Mouse (Mus musculus) hindbrain, embryonic 10.5 days (tissue): Measurements from ENCODE around the gene Bcl11b. TPM values are rescaled to one million over a fixed set of nuclear protein-coding genes. Genes with fewer than 3 reads are reported as not detected.

Experiments
- DNase-seq: peaks from one replicate; pipeline ENCODE4 v3.0.0-alpha.2; 2017; ENCODE audit warnings: low spot score
- H3K27ac ChIP-seq: fragments of 300-500 bp; sonication (generic); 2 replicates; pipeline ENCODE4 v1.5.1; 2016; ENCODE audit warnings: mild to moderate bottlenecking, moderate library complexity
- H3K27me3 ChIP-seq: fragments of 300-500 bp; sonication (generic); 2 replicates; pipeline ENCODE4 v1.6.1; 2016; ENCODE audit warnings: mild to moderate bottlenecking; ENCODE audit not compliant: poor library complexity, insufficient read depth, severe bottlenecking
- H3K36me3 ChIP-seq: fragments of 300-500 bp; sonication (generic); 2 replicates; pipeline ENCODE4 v1.6.1; 2016; ENCODE audit warnings: mild to moderate bottlenecking, moderate library complexity
- H3K4me1 ChIP-seq: fragments of 300-500 bp; sonication (generic); replicated peaks from 2 replicates; pipeline ENCODE4 v1.6.1; 2016; ENCODE audit warnings: mild to moderate bottlenecking
- H3K4me3 ChIP-seq: fragments of 300-500 bp; sonication (generic); 2 replicates; pipeline ENCODE4 v1.5.1; 2016; ENCODE audit warnings: mild to moderate bottlenecking, moderate library complexity
- H3K9me3 ChIP-seq: fragments of 300-500 bp; sonication (generic); 2 replicates; pipeline ENCODE4 v1.6.1; 2016; ENCODE audit warnings: mild to moderate bottlenecking, moderate library complexity
- WGBS: fragments of 180-500 bp; shearing (Covaris S2); methylation state at CpG from one replicate; pipeline ENCODE4 v1.1.7; 2016; 5-methylcytosine and 5-hydroxymethylcytosine counted together
- polyA plus RNA-seq: library from polyadenylated mRNA; unstranded; fragments of >200 nt; fragmentation: Nextera tagmentation; extraction: Ambion mirVana; gene quantifications from 2 replicates; pipeline ENCODE4 v1.2.1, GENCODE M21; 2016

Bcl11b gene
- 3.0 and 3.3 TPM in 2 replicates for polyA plus RNA-seq

DNA sequence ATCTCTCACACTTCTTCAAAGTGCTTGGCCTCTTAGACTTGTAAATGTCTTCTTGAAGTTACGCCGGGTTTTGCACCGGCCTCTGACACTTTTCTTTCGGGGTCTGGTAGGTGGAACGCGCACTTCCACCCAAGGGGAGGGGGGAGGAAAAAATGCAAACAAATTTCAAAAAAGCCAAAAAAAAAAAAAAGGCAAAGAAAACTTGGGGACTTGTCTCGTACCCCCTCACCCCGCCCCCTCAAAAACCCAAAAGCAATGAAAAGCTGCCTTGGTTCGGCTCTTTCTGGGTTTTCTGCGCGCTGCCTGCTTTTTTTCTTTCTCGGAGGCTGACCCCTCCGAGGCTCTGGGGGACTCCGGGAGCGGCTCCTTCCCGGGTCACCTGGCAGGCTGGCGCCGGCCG lies at the start of gene Bcl11b:
Gene Bcl11b, minus strand, starts transcription at position 120 of the 400 bp plus-strand sequence.
- Histone ChIP-seq H3K9me3 (no peaks in the 10 kb centered on the region), H3K4me1 (peaks cover 51% of the 10 kb centered on the region), H3K36me3 (no peaks in the 10 kb centered on the region), H3K27ac (peak within 1 kb of the TSS; percentile 95), H3K27me3 (peaks cover 90% of the 10 kb centered on the region), H3K4me3 (peak within 1 kb of the TSS; percentile 69)
- DNase-seq: no peak
- under 1% methylated on average over 19 of the region's 19 CpGs for WGBS

DNA sequence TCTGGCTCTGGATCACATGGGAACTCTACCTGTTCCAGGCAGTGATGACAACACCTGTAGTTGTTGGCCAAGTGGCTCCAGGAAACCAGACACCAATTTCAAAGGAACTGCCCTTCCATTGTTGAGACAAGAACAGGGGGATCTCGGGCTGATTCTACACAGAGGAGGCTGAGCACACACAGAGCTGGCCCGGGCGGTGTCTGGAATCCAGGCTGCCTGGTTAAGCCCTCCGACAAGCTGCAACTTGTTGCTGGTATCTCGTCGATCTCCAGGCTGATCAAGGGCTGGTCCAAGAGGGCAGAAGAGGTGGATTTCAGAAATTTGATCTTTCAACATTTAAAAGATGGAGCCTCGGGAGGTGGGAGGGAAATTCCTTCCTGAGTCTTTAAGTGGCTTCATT lies 47.6 kb upstream of the Bcl11b start:
- Histone ChIP-seq H3K27me3 (no peaks in the 10 kb centered on the region), H3K4me1 (0 out of 2 replicates have a peak, but pooled peaks cover 14% of the 10 kb centered on the region), H3K36me3 (no peaks in the 10 kb centered on the region), H3K27ac (no peak overlapping the region), H3K4me3 (no peak overlapping the region), H3K9me3 (no peaks in the 10 kb centered on the region)
- no peak for DNase-seq
- WGBS: 75% methylated on average over 7 of the region's 7 CpGs

DNA sequence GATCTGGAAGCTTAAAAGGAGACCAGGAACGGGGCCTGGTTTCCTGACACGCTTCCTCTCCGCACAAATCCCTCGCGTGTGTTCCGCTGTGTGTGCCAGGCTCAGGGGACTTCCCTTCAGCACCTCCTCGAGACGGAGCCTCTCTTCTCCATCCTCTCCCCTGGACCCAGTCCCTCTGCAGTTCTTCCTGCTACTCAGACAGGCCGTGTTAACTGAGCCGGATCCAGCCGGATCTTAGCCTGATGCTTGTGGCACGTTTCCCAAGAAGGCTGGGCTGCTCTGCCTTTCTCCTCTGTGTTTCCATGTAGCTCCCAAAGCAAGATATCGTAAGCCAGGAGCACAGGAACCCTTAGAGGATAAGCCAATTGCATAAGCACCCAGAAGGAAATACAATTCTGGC lies 46.2 kb upstream of the Bcl11b start:
- H3K9me3 ChIP-seq: no peaks in the 10 kb centered on the region

DNA sequence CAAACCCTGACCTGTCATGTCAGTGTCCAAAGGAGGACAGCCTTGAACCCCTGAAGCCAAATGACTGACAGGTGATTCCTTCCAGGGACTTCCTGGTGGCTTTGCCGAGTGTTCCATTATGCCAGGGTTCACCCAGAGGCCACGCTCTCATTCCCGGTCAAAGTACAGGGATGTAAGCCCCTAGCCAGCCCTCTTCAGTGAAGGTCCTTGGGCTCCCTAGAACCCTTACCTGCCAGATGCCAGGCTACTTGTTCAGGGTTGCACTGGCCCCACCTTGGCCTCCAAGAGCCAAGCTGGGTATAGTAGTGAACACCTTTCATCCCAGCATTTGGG lies 38.8 kb upstream of the Bcl11b start:
- H3K4me3 ChIP-seq: no peak overlapping the region
- DNase-seq: no peak
- no peaks in the 10 kb centered on the region for H3K36me3 ChIP-seq
- H3K4me1 ChIP-seq: peaks cover 17% of the 10 kb centered on the region
- H3K27me3 ChIP-seq: peaks cover 3% of the 10 kb centered on the region; the same call in 1 of the 2 replicates
- WGBS: 69% methylated on average over 3 of the region's 3 CpGs
- no peaks in the 10 kb centered on the region for H3K9me3 ChIP-seq
- no peak overlapping the region for H3K27ac ChIP-seq

More for the DNA sequence above, 46.2 kb upstream of the Bcl11b start:
- 85% methylated on average over 13 of the region's 13 CpGs for WGBS
- Histone ChIP-seq H3K36me3 (no peaks in the 10 kb centered on the region), H3K27ac (no peak overlapping the region), H3K4me1 (0 out of 2 replicates have a peak, but pooled peaks cover 9% of the 10 kb centered on the region), H3K27me3 (no peaks in the 10 kb centered on the region), H3K4me3 (no peak overlapping the region)
- DNase-seq: no peak

DNA sequence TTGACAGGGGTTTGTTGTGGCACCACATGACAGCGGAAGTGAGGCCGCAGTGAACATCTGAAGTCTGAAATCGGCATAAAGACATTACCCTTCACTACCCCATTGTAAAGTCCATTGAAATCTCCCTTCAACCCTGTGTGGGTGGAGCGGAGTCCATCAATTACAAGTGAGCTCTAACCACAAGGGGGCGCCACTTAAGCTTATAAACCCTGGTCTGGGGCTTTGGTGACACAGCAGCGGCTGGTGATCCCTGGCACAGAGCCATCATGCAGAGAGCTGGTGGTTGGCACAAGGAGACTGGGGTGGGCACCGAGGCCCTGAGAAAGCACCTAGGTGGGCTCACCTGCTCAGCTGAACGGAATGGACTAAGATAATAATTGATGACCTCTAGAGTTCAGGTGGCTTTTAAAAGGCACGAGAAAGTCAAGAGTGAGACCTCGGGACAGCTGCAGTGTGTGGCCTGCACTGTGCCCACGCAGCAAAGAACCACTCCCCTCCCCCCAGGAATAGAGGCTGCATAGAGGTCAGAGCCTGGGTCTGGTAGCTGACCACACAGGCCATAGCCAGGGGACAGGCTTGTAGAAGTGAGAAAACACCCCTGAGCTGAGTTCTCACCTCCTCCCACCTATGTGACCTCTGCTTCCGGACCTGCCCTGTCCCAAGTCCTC lies 38.3 kb upstream of the Bcl11b start:
- Histone ChIP-seq H3K4me3 (no peak overlapping the region), H3K27ac (no peak overlapping the region), H3K9me3 (no peaks in the 10 kb centered on the region), H3K27me3 (peaks cover 3% of the 10 kb centered on the region; the same call in 1 of the 2 replicates), H3K4me1 (peaks cover 18% of the 10 kb centered on the region), H3K36me3 (no peaks in the 10 kb centered on the region)
- DNase-seq: peak; percentile 82
- WGBS: 46% methylated on average over 12 of the region's 12 CpGs

DNA sequence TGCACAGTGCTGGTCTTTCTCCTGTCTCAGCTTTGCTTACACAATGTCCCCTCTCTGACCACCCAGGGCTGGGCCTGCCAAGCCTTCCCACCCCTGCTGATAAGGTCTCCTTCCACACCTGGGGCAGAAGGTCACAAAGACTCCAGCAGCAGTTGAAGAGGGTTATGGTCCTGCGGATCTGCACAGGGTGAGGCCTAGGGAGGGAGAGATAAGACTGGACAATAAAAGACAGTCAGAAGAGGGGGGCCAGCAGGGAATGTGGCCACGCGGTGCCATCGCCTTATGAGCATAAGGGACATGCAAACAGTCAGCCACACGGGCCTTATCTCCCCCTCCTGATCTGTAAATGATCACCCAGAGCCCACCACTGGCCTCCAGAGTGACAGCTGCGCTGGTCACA lies 34.0 kb upstream of the Bcl11b start:
- H3K4me1 ChIP-seq: peaks cover 25% of the 10 kb centered on the region
- no peak for DNase-seq
- H3K4me3 ChIP-seq: no peak overlapping the region
- H3K9me3 ChIP-seq: no peaks in the 10 kb centered on the region
- no peaks in the 10 kb centered on the region for H3K36me3 ChIP-seq
- no peak overlapping the region for H3K27ac ChIP-seq
- WGBS: 66% methylated on average over 6 of the region's 6 CpGs
- peaks cover 3% of the 10 kb centered on the region; the same call in 1 of the 2 replicates for H3K27me3 ChIP-seq

DNA sequence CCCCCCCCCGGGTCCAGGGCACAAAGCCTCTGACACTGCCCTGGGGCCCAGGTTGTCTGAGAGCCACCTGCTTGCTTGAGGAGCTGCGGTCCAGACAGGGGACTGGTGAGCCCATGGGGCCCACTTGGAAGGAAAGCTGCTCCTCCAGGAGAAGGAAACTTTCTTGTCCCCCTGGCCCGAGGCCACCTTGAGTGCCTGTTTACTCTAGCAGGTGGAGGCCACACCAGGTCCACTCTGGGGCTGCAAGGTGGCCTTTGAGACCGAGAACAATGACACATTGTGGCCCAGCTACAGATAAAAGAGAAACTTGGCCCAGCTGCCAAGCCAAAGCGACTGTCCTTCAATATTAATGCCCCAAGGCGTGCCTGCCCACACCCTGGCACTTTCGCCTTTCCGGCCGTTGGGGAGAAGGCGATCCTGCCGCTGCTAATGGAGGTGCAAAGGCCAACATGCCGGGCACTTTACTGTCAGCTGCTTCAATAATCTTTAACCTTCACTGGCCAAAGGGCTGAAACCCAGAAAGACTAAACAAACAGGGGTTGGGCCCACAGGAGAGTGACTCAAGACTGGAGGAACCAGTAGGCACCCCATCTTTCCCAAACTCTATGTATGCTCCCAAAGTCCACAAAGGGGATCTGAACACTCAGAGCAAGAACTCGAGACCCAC lies 32.1 kb upstream of the Bcl11b start:
- DNase-seq: no peak
- Histone ChIP-seq H3K9me3 (no peaks in the 10 kb centered on the region), H3K27me3 (peaks cover 3% of the 10 kb centered on the region; the same call in 1 of the 2 replicates), H3K36me3 (no peaks in the 10 kb centered on the region), H3K4me3 (no peak overlapping the region), H3K27ac (no peak overlapping the region), H3K4me1 (peaks cover 15% of the 10 kb centered on the region)
- WGBS: 79% methylated on average over 13 of the region's 13 CpGs

DNA sequence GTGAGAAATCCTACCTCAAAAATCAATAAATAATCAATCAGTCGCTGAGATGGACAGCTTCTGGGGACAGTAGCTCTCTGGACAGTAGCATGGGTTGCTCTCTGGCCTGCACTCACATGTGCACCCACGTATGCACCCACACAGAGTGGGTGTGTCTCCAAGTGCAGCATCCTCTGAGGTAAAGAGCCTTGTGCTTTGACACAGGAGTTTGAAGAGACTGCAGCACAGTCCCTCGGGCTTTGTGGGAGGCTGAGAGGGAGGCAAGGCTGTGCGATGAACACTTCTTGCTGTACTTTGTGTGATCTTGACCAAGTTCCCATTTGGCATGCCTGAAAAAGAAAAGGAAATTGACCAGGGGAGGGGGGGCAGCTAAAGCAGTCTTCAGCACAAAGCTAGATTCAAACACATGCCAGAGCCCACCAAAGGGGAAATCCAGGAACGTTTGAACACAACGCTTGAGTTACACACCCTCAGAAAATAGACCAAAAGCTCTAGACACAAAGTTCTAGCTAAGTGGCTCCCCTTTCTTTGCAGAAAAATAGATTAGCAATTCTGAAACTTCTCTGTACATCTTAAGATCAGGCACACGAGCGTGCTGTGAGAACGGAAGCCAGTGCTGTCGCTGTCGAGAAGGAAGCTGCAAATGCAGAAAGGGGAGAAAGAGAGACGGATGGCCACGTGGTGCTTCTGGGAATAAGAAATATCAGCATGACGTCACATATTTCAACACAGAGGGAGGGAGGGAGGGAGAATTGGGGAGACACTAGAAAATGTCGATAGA lies 19.6 kb upstream of the Bcl11b start:
- WGBS: 85% methylated on average over 15 of the region's 15 CpGs
- Histone ChIP-seq H3K4me3 (no peak overlapping the region), H3K9me3 (0 out of 2 replicates have a peak, but pooled peaks cover 3% of the 10 kb centered on the region), H3K4me1 (no peaks in the 10 kb centered on the region), H3K27me3 (no peaks in the 10 kb centered on the region), H3K36me3 (no peaks in the 10 kb centered on the region), H3K27ac (no peak overlapping the region)
- DNase-seq: no peak

DNA sequence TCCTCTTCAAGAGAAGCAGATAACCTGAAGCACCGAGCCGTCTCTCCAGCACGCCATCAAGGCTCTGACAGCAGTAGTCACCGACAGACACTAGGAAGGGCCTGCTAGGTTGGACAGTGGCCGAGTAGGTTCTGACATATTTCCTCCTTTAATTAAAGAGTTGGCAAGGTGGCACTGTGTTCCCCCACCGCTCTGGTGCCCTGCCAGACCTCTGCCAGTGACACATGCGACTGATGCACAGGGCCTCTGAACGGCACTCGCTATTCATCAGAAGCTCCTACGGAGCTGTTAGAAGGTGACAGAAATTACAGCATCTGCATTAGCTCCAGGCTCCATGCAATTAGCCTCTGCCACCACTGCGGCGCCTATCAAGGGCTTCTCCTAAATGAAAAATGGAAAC lies 8.6 kb upstream of the Bcl11b start:
- Histone ChIP-seq H3K4me1 (peaks cover 13% of the 10 kb centered on the region; the same call in 1 of the 2 replicates), H3K9me3 (no peaks in the 10 kb centered on the region), H3K27me3 (peaks cover 39% of the 10 kb centered on the region), H3K36me3 (no peaks in the 10 kb centered on the region), H3K4me3 (no peak overlapping the region), H3K27ac (no peak overlapping the region)
- DNase-seq: no peak
- WGBS: 91% methylated on average over 12 of the region's 12 CpGs

DNA sequence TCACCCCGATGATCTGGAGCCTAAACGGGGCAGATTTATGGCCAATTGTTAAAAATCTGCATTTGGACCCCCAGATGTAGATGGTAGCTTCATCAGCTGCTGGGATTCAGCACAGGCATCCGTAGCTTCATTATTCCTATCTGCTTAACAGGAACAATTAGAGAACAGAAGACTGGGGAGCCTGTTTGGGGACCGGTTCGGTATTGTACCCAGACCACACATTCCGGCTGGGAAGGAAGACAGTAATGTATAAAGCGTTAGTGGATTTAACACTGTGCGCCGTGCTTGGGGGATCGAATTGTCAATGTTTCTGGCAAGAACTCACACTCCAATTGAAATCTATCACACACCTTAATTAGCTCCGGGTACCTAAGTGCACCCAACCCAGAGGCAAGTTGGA lies 6.9 kb upstream of the Bcl11b start:
- Histone ChIP-seq H3K4me3 (no peak overlapping the region), H3K9me3 (no peaks in the 10 kb centered on the region), H3K4me1 (peaks cover 28% of the 10 kb centered on the region), H3K27me3 (peaks cover 56% of the 10 kb centered on the region), H3K27ac (no peak overlapping the region), H3K36me3 (no peaks in the 10 kb centered on the region)
- WGBS: 86% methylated on average over 11 of the region's 11 CpGs
- no peak for DNase-seq

DNA sequence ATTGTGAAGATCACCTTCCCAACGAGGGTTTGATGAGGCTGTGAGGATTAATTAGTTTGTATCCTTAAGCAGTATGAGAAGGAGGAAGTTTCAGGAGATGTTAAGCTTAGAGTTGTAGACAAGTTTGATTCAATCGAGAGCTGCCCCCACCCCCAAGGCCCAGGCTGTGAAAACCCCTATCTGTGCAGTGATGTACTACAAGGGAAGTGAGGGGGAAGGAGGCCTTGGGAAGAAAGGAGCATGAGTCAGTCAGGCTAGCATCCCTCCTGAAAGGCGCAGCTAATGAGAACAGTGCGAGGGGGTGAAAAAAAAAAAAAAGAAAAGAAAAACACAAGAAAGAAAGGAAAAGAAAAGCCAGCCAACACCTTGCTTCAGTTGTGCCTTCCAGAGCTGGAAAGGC lies 5.8 kb upstream of the Bcl11b start:
- Histone ChIP-seq H3K4me1 (peaks cover 37% of the 10 kb centered on the region), H3K27ac (no peak overlapping the region), H3K9me3 (no peaks in the 10 kb centered on the region), H3K36me3 (no peaks in the 10 kb centered on the region), H3K27me3 (peaks cover 68% of the 10 kb centered on the region), H3K4me3 (no peak overlapping the region)
- WGBS: 39% methylated on average over 4 of the region's 4 CpGs
- DNase-seq: no peak

DNA sequence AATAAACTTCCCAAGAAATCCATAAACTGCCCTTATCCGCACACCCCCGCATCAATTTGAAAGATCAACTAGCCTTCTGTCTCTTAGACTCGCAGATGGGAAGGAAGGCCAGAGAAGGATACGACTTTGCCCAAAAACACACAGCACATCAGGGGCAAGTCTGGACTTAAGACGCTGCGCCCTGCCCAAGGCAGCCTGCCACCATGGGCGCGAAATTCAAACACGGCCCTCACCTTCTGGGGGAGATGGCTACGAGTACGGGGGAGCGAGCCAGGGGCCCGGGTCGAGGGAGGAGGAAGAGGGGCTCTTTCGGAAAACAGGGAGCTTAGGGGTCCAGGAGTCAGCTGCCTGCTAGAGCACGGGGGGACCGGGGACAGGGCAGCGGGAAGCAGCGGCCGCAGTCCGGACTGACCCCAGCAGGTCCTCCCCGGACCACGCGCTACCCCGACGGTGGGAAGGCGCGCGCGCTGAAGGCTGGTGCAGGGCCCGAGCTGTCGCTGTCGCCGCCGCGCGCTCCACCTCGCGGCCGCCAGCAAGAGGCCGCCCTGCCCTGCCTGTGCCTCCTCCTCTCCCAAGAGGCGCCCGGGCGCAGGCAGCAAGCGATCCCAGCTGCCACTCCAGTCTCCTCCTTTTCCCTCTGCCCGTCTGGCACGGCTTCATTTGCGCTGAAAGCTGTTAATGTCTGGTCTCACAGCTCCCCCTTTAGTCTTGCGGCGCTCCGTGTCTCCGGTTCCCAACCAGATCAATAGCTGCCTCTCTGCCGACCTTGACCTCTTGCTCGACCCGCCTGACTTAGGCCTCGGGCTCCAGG lies 2.6 kb upstream of the Bcl11b start:
- Histone ChIP-seq H3K4me1 (peaks cover 37% of the 10 kb centered on the region), H3K9me3 (no peaks in the 10 kb centered on the region), H3K27ac (peak overlapping the region; percentile 95), H3K27me3 (peaks cover 89% of the 10 kb centered on the region), H3K4me3 (peak overlapping the region; percentile 69), H3K36me3 (no peaks in the 10 kb centered on the region)
- under 1% methylated on average over 56 of the region's 56 CpGs for WGBS
- peak; percentile 93 for DNase-seq
